Mouse (Mus musculus) forebrain, embryonic 10.5 days (tissue): ENCODE measurements around the gene Gm19426. TPM values are rescaled to one million over a fixed set of nuclear protein-coding genes. Genes with fewer than 3 reads are reported as not detected.

Experiments
- DNase-seq: peaks from one replicate; pipeline ENCODE4 v3.0.0-alpha.2; 2017; ENCODE audit warnings: low spot score; ENCODE audit errors: extremely low spot score
- H3K27ac ChIP-seq: fragments of 300-500 bp; sonication (generic); 2 replicates; pipeline ENCODE4 v1.5.1; 2016; ENCODE audit warnings: mild to moderate bottlenecking
- H3K27me3 ChIP-seq: fragments of 300-500 bp; sonication (generic); 2 replicates; pipeline ENCODE4 v1.6.1; 2016; ENCODE audit warnings: mild to moderate bottlenecking; ENCODE audit not compliant: poor library complexity, severe bottlenecking
- H3K36me3 ChIP-seq: fragments of 300-500 bp; sonication (generic); replicated peaks from 2 replicates; pipeline ENCODE4 v1.6.1; 2016; ENCODE audit warnings: mild to moderate bottlenecking, moderate library complexity
- H3K4me1 ChIP-seq: fragments of 300-500 bp; sonication (generic); 2 replicates; pipeline ENCODE4 v1.6.1; 2016
- H3K4me3 ChIP-seq: fragments of 300-500 bp; sonication (generic); 2 replicates; pipeline ENCODE4 v1.5.1; 2016; ENCODE audit warnings: mild to moderate bottlenecking, moderate library complexity
- H3K9me3 ChIP-seq: fragments of 300-500 bp; sonication (generic); 2 replicates; pipeline ENCODE4 v1.6.1; 2016; ENCODE audit warnings: mild to moderate bottlenecking, moderate library complexity
- WGBS: fragments of 180-500 bp; shearing (Covaris S2); methylation state at CpG from one replicate; pipeline ENCODE4 v1.1.7; 2016; 5-methylcytosine and 5-hydroxymethylcytosine counted together
- microRNA counts: library from miRNA; unstranded; fragments of <30 nt; microRNA quantifications from one replicate; lab custom pipeline; 2017
- microRNA-seq: library from miRNA; unstranded; fragments of <30 nt; microRNA quantifications from one replicate; pipeline ENCODE4, GENCODE M21; 2017
- polyA plus RNA-seq: library from polyadenylated mRNA; unstranded; fragments of >200 nt; fragmentation: Nextera tagmentation; extraction: Ambion mirVana; gene quantifications from 2 replicates; pipeline ENCODE4 v1.2.1, GENCODE M21; 2016

Gene Gm19426
- polyA plus RNA-seq, 1 experiment from 2014 or later = 8.8 TPM

GRCm38 (mm10) chr2:84711898-84712297 is 31.6 kb downstream of the Gm19426 start:
- Histone ChIP-seq H3K36me3 (peaks cover 45% of the 10 kb centered on the region), H3K27ac (no peak overlapping the region), H3K9me3 (no peaks in the 10 kb centered on the region), H3K4me1 (peaks cover 51% of the 10 kb centered on the region), H3K27me3 (no peaks in the 10 kb centered on the region), H3K4me3 (no peak overlapping the region)
- 92% methylated on average over 2 of the region's 2 CpGs for WGBS
- no peak for DNase-seq

GRCm38 (mm10) chr2:84707523-84707922 is 35.9 kb downstream of the Gm19426 start:
- whole genome bisulfite sequencing = 47% methylated on average over 1 of the region's 1 CpGs
- Histone ChIP-seq H3K4me1 (peaks cover 26% of the 10 kb centered on the region; the same call in 1 of the 2 replicates), H3K9me3 (no peaks in the 10 kb centered on the region), H3K36me3 (peaks cover 88% of the 10 kb centered on the region), H3K27me3 (no peaks in the 10 kb centered on the region), H3K4me3 (no peak overlapping the region), H3K27ac (no peak overlapping the region)
- no peak for DNase-seq

GRCm38 (mm10) chr2:84705295-84705694 is 38.2 kb downstream of the Gm19426 start:
- no peaks in the 10 kb centered on the region for H3K9me3 ChIP-seq
- peaks cover 96% of the 10 kb centered on the region for H3K36me3 ChIP-seq
- 84% methylated on average over 1 of the region's 1 CpGs for WGBS
- H3K27me3 ChIP-seq = no peaks in the 10 kb centered on the region
- H3K27ac ChIP-seq = no peak overlapping the region
- H3K4me3 ChIP-seq = no peak overlapping the region
- peaks cover 21% of the 10 kb centered on the region; the same call in 1 of the 2 replicates for H3K4me1 ChIP-seq
- DNase-seq = no peak

GRCm38 (mm10) chr2:84704329-84704728 is 39.1 kb downstream of the Gm19426 start:
- H3K27ac ChIP-seq = no peak overlapping the region
- DNase-seq = no peak
- no peaks in the 10 kb centered on the region for H3K27me3 ChIP-seq
- no peak overlapping the region for H3K4me3 ChIP-seq
- H3K4me1 ChIP-seq = peaks cover 21% of the 10 kb centered on the region; the same call in 1 of the 2 replicates
- WGBS = 78% methylated on average over 5 of the region's 5 CpGs
- no peaks in the 10 kb centered on the region for H3K9me3 ChIP-seq
- peaks cover 96% of the 10 kb centered on the region for H3K36me3 ChIP-seq

- Histone ChIP-seq H3K36me3 (peaks cover 96% of the 10 kb centered on the region), H3K9me3 (no peaks in the 10 kb centered on the region), H3K4me3 (no peak overlapping the region), H3K27ac (no peak overlapping the region), H3K4me1 (peaks cover 17% of the 10 kb centered on the region; the same call in 1 of the 2 replicates), H3K27me3 (no peaks in the 10 kb centered on the region)
- 98% methylated on average over 1 of the region's 1 CpGs for WGBS
- no peak for DNase-seq
Observed at GRCm38 (mm10) chr2:84703497-84703896, 40.0 kb downstream of the Gm19426 start.

GRCm38 (mm10) chr2:84695007-84695695 is 48.3 kb downstream of the Gm19426 start:
- no peak for DNase-seq
- H3K27me3 ChIP-seq = no peaks in the 10 kb centered on the region
- no peak overlapping the region for H3K4me3 ChIP-seq
- H3K4me1 ChIP-seq = no peaks in the 10 kb centered on the region
- WGBS = 94% methylated on average over 5 of the region's 5 CpGs
- peaks cover 94% of the 10 kb centered on the region for H3K36me3 ChIP-seq
- H3K9me3 ChIP-seq = no peaks in the 10 kb centered on the region
- H3K27ac ChIP-seq = no peak overlapping the region

MicroRNA genes within 50 kb of the gene (microRNA counts, 519-probe panel; counts per million panel counts)
- microRNA mmu-miR-130a (lab: Ali Mortazavi, UCI) = 7,784 counts per million, percentile 97 among the panel's probes with 10 or more counts

Small RNAs within 50 kb of the gene (microRNA-seq; reads per million reads assigned to microRNA genes)
- gene Mir130a = 33,310 reads per million, percentile 99 among the genes with 10 or more reads in this experiment

Other genes with a start within 250 kb of the Gm19426 start
- 40.6 and 43.9 TPM in 2 replicates for gene Ctnnd1, start 92.9 kb downstream of the Gm19426 start, polyA plus RNA-seq
- gene Btbd18, start 84.6 kb downstream of the Gm19426 start, polyA plus RNA-seq = 0.32 and 0.58 TPM in 2 replicates
- 552 and 592 TPM in 2 replicates for gene Selenoh, start 72.9 kb downstream of the Gm19426 start, polyA plus RNA-seq
- gene Gm28635, start 65.6 kb downstream of the Gm19426 start, polyA plus RNA-seq = not detected in 2 replicates
- 50.1 and 51.5 TPM in 2 replicates for gene Med19, start 65.3 kb downstream of the Gm19426 start, polyA plus RNA-seq
- gene Tmx2, start 64.5 kb downstream of the Gm19426 start, polyA plus RNA-seq = 174 and 184 TPM in 2 replicates
- 28.4 and 29.5 TPM in 2 replicates for gene Zdhhc5, start 28.5 kb downstream of the Gm19426 start, polyA plus RNA-seq
- 53.6 and 56.8 TPM in 2 replicates for gene Clp1, start 16.3 kb downstream of the Gm19426 start, polyA plus RNA-seq
- gene Ypel4, start 9.6 kb downstream of the Gm19426 start, polyA plus RNA-seq = 6.4 and 8.2 TPM in 2 replicates
- 22.7 and 23.2 TPM in 2 replicates for gene Serping1, start 31.8 kb upstream of the Gm19426 start, polyA plus RNA-seq
- 28.8 and 33.1 TPM in 2 replicates for gene Ube2l6, start 55.2 kb upstream of the Gm19426 start, polyA plus RNA-seq
- 0.46 TPM in 1 of 2 replicates, not detected in the other for gene Smtnl1, start 79.0 kb upstream of the Gm19426 start, polyA plus RNA-seq
- gene Timm10, start 83.3 kb upstream of the Gm19426 start, polyA plus RNA-seq = 68.6 and 70.9 TPM in 2 replicates
- gene Slc43a1, start 95.2 kb upstream of the Gm19426 start, polyA plus RNA-seq = 28.5 and 29.3 TPM in 2 replicates
- gene Rtn4rl2, start 143.1 kb upstream of the Gm19426 start, polyA plus RNA-seq = 0.78 and 1.0 TPM in 2 replicates
- gene Slc43a3, start 192.9 kb upstream of the Gm19426 start, polyA plus RNA-seq = 20.8 and 23.7 TPM in 2 replicates
- gene Prg2, start 236.8 kb upstream of the Gm19426 start, polyA plus RNA-seq = not detected in 2 replicates
- gene Prg3, start 244.6 kb upstream of the Gm19426 start, polyA plus RNA-seq = not detected in 2 replicates